Comparison of ENCODE assay signal across 24 mouse cellular contexts in the genomic region with DNA sequence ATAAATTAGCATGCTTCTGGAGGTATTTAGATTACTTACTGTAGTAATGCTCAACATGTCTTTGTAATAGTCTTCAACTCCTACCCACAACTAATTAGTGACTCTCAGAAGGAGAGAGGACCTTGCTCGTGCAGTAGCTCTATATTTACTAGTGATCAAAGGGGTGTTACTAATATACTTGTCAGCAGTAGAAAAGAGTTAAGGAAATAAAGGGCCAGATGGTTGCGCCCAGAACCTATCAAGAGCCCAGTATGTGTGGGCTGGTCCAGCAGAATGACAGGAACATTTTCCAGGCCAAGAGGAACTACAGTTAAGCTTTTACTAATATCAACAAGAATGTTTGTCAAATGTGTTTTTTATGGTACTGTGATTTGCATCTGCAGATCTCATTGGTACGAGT.
DNase-seq lines count a peak whose midpoint lies in the region; ATAC-seq and TF ChIP-seq lines count a peak whose summit lies in the region.
"Had no signal": no experiment of that assay in that cellular context is flagged by ENCODE, and none has a peak within 500 bp of the region (broad histone marks: within the 10 kb centered on the region; RNA-seq: fewer than 3 reads in every experiment).

No protein-coding gene starts in this region.

- 60% methylated on average over 3 of the region's 3 CpGs for WGBS in stomach, postnatal 0 days

- H3K4me1 ChIP-seq in stomach, postnatal 0 days (replicated peaks; ENCODE audit: control insufficient read depth, insufficient read depth): no peaks in the 10 kb centered on the region
- H3K4me1 ChIP-seq: heart, embryonic 15.5 days; hindbrain, embryonic 13.5 days; limb, embryonic 13.5 days; liver, embryonic 12.5 days; neural tube, embryonic 15.5 days; stomach, embryonic 15.5 days had no signal

- no peak overlapping the region for H3K4me2 ChIP-seq in stomach, postnatal 0 days (replicated peaks; ENCODE audit: low read depth)
- H3K4me2 ChIP-seq: heart, embryonic 15.5 days; hindbrain, embryonic 13.5 days; limb, embryonic 13.5 days; liver, embryonic 12.5 days; midbrain, embryonic 11.5 days; neural tube, embryonic 15.5 days; stomach, embryonic 15.5 days had no signal

- no peaks in the 10 kb centered on the region for H3K27me3 ChIP-seq in stomach, postnatal 0 days (ENCODE audit: control insufficient read depth, insufficient read depth, low read length)
- H3K27me3 ChIP-seq: heart, embryonic 15.5 days; hindbrain, embryonic 13.5 days; limb, embryonic 13.5 days; liver, embryonic 12.5 days; neural tube, embryonic 15.5 days; stomach, embryonic 15.5 days had no signal

- DNase-seq in cerebellum, adult 11 months: peak; percentile 26
- DNase-seq in cerebellum, postnatal 10 days: no peak
- DNase-seq in layer of hippocampus, adult 11-12 months (ENCODE audit: low spot score): peak; percentile 31
- no peak for DNase-seq in layer of hippocampus, adult 9-10 months (ENCODE audit: low spot score)
- peak; percentile 37 to 48 for DNase-seq in cerebellum, adult 18-20 months
- DNase-seq in layer of hippocampus, adult 9-11 months: peak; percentile 64
- DNase-seq in stomach, postnatal 0 days (ENCODE audit: low spot score): no peak
- DNase-seq: adrenal gland, postnatal 25 days; heart, postnatal 36 days; kidney, adult 18-20 months; lung, adult 18-20 months; lung, postnatal 10 days; right cerebral cortex, adult 18-20 months; right cerebral cortex, postnatal 4 days; thymus, adult 18-20 months; thymus, postnatal 36 days had no signal

- TF ChIP-seq EP300 in stomach, postnatal 0 days (optimal IDR thresholded peaks at IDR 0.05): no peak

- H3K36me3 ChIP-seq in stomach, postnatal 0 days (ENCODE audit: control insufficient read depth, insufficient read depth, low read length): no peaks in the 10 kb centered on the region
- H3K36me3 ChIP-seq: heart, embryonic 15.5 days; hindbrain, embryonic 13.5 days; limb, embryonic 13.5 days; liver, embryonic 12.5 days; neural tube, embryonic 15.5 days; stomach, embryonic 15.5 days had no signal

- no peak overlapping the region for H3K27ac ChIP-seq in stomach, postnatal 0 days (replicated peaks)
- H3K27ac ChIP-seq: heart, embryonic 15.5 days; hindbrain, embryonic 13.5 days; limb, embryonic 13.5 days; liver, embryonic 12.5 days; neural tube, embryonic 15.5 days; stomach, embryonic 15.5 days had no signal

- no peak for ATAC-seq in stomach, postnatal 0 days (ENCODE audit: low FRiP score, low TSS enrichment)
- ATAC-seq: CD4-positive, CD25-positive, alpha-beta regulatory T cell, adult 4 months; liver, embryonic 12.5 days had no signal

- H3K9me3 ChIP-seq in stomach, postnatal 0 days (ENCODE audit: control insufficient read depth, low read length): no peaks in the 10 kb centered on the region
- H3K9me3 ChIP-seq: heart, embryonic 15.5 days; hindbrain, embryonic 13.5 days; limb, embryonic 13.5 days; liver, embryonic 12.5 days; neural tube, embryonic 15.5 days; stomach, embryonic 15.5 days had no signal

- H3K9ac ChIP-seq in stomach, postnatal 0 days (ENCODE audit: low read length): no peak overlapping the region
- H3K9ac ChIP-seq: heart, embryonic 15.5 days; hindbrain, embryonic 13.5 days; limb, embryonic 13.5 days; liver, embryonic 12.5 days; neural tube, embryonic 15.5 days; stomach, embryonic 15.5 days had no signal

- TF ChIP-seq CTCF in stomach, postnatal 0 days (IDR thresholded peaks at IDR 0.05; ENCODE audit: low read depth): no peak

- no peak overlapping the region for H3K4me3 ChIP-seq in stomach, postnatal 0 days (ENCODE audit: low read depth, low read length)
- H3K4me3 ChIP-seq: heart, embryonic 15.5 days; hindbrain, embryonic 13.5 days; limb, embryonic 13.5 days; liver, embryonic 12.5 days; neural tube, embryonic 15.5 days; stomach, embryonic 15.5 days had no signal

Comparison
In these comparisons a context has a peak if more than half of its experiments do, and no peak if none do; other contexts are left out.
1. DNase-seq: peak in cerebellum, adult 11 months (single experiment), layer of hippocampus, adult 11-12 months (single experiment), cerebellum, adult 18-20 months (2 of 2) and layer of hippocampus, adult 9-11 months (single experiment); none in cerebellum, postnatal 10 days (0 of 2), layer of hippocampus, adult 9-10 months (single experiment) and stomach, postnatal 0 days (single experiment).